Comparison of ENCODE assay signal across 25 mouse cellular contexts in the genomic region with DNA sequence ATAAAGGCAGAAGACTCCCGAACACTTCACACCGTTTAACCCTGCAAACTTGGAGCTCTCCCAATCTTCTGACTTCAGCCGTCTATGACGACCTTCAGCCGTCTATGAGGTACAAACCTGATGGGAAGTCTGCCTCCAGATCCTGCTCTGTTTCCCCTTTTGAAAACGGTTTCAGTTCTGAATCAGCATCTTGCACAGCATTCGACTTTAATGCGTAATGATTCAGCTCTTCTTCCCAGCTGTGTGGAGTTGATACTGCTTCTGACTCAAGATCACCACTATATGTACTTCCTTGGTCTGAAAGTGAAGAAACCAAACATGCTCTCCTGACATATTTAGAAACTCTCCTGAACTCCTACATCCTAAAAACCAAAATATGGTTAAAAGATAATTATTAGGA.
DNase-seq lines count a peak whose midpoint lies in the region; ATAC-seq and TF ChIP-seq lines count a peak whose summit lies in the region.
"Had no signal": no experiment of that assay in that cellular context is flagged by ENCODE, and none has a peak within 500 bp of the region (broad histone marks: within the 10 kb centered on the region; RNA-seq: fewer than 3 reads in every experiment).

No protein-coding gene starts in this region.

- DNase-seq in liver, adult 2 months (ENCODE audit: extremely low read depth, low read depth, low spot score) = peak; percentile 7
- DNase-seq in liver, embryonic 11.5 days (ENCODE audit: low spot score) = no peak
- peak; percentile 92 for DNase-seq in MEL (ENCODE audit: low read depth, low spot score)
- DNase-seq in forebrain, postnatal 0 days = no peak
- DNase-seq in limb, embryonic 10.5 days (ENCODE audit: low spot score) = no peak
- no peak for DNase-seq in retina, postnatal 1 day
- DNase-seq: adrenal gland, postnatal 14 days; cerebellum, adult 2 months; cerebellum, postnatal 10 days; embryo, embryonic 11 days; heart, adult 2 months; heart, postnatal 14 days had no signal

- 79% methylated on average over 8 of the region's 8 CpGs for WGBS in liver, adult 2 months
- WGBS in liver, embryonic 11.5 days = 86% methylated on average over 8 of the region's 8 CpGs
- 90% methylated on average over 8 of the region's 8 CpGs for WGBS in forebrain, postnatal 0 days
- WGBS in limb, embryonic 10.5 days = 97% methylated on average over 8 of the region's 8 CpGs

- ATAC-seq in liver, embryonic 11.5 days (replicated peaks; ENCODE audit: low FRiP score) = no peak
- peak; percentile 56 for ATAC-seq in granulocyte monocyte progenitor cell, adult 5-6 weeks (replicated peaks; ENCODE audit: poor library complexity, severe bottlenecking)
- peak; percentile 57 for ATAC-seq in megakaryocyte progenitor cell, adult 5-6 weeks (replicated peaks; ENCODE audit: poor library complexity)
- no peak for ATAC-seq in forebrain, postnatal 0 days
- ATAC-seq: activated CD4-positive, CD25-positive, alpha-beta regulatory T cell, adult 4 months; forebrain, embryonic 14.5 days; Patski had no signal

- H3K9me3 ChIP-seq in liver, embryonic 11.5 days (ENCODE audit: control insufficient read depth, low read length) = no peaks in the 10 kb centered on the region
- H3K9me3 ChIP-seq in MEL (replicated peaks; ENCODE audit: insufficient read depth, low read length) = no peaks in the 10 kb centered on the region
- no peaks in the 10 kb centered on the region for H3K9me3 ChIP-seq in forebrain, postnatal 0 days (ENCODE audit: low read length)
- H3K9me3 ChIP-seq in limb, embryonic 10.5 days (replicated peaks) = no peaks in the 10 kb centered on the region
- H3K9me3 ChIP-seq: embryonic facial prominence, embryonic 15.5 days; forebrain, embryonic 10.5 days; heart, embryonic 15.5 days; hindbrain, embryonic 10.5 days; hindbrain, embryonic 15.5 days had no signal

- TF ChIP-seq RAD21 in MEL (IDR thresholded peaks at IDR 0.05; ENCODE audit: low read depth, low read length) = no peak

- H3K79me2 ChIP-seq in liver, adult 2 months (ENCODE audit: control insufficient read depth, insufficient read depth, low read length) = no peaks in the 10 kb centered on the region
- no peaks in the 10 kb centered on the region for H3K79me2 ChIP-seq in MEL (ENCODE audit: control insufficient read depth, insufficient read depth, low read length, poor library complexity)

- no peak overlapping the region for H3K27ac ChIP-seq in liver, adult 2 months (replicated peaks; ENCODE audit: insufficient read depth, low read depth, low read length)
- no peak overlapping the region for H3K27ac ChIP-seq in liver, embryonic 11.5 days (ENCODE audit: low read depth, low read length)
- peak overlapping the region; percentile 81 for H3K27ac ChIP-seq in MEL (ENCODE audit: control insufficient read depth, low read depth, low read length)
- H3K27ac ChIP-seq in forebrain, postnatal 0 days (ENCODE audit: low read depth, low read length) = no peak overlapping the region
- H3K27ac ChIP-seq in limb, embryonic 10.5 days = no peak overlapping the region
- H3K27ac ChIP-seq: embryonic facial prominence, embryonic 15.5 days; forebrain, embryonic 10.5 days; heart, adult 2 months; heart, embryonic 15.5 days; hindbrain, embryonic 10.5 days; hindbrain, embryonic 15.5 days had no signal

- H3K4me2 ChIP-seq in liver, embryonic 11.5 days = no peak overlapping the region
- no peak overlapping the region for H3K4me2 ChIP-seq in forebrain, postnatal 0 days (ENCODE audit: low read depth)
- H3K4me2 ChIP-seq: embryonic facial prominence, embryonic 15.5 days; heart, embryonic 11.5 days; heart, embryonic 15.5 days; hindbrain, embryonic 15.5 days had no signal

- no peaks in the 10 kb centered on the region for H3K4me1 ChIP-seq in liver, adult 2 months (ENCODE audit: control insufficient read depth, insufficient read depth, low read length)
- no peaks in the 10 kb centered on the region for H3K4me1 ChIP-seq in liver, embryonic 11.5 days (replicated peaks; ENCODE audit: control insufficient read depth, insufficient read depth, low read length)
- peaks cover 4 to 10% of the 10 kb centered on the region in 2 experiments for H3K4me1 ChIP-seq in MEL (ENCODE audit: control insufficient read depth in 1 of 2, insufficient read depth in 2 of 2, low read length in 2 of 2)
- H3K4me1 ChIP-seq in forebrain, postnatal 0 days (ENCODE audit: insufficient read depth) = no peaks in the 10 kb centered on the region
- no peaks in the 10 kb centered on the region for H3K4me1 ChIP-seq in limb, embryonic 10.5 days
- H3K4me1 ChIP-seq: embryonic facial prominence, embryonic 15.5 days; forebrain, embryonic 10.5 days; heart, embryonic 15.5 days; hindbrain, embryonic 10.5 days; hindbrain, embryonic 15.5 days had no signal

- H3K4me3 ChIP-seq in liver, adult 2 months (ENCODE audit: insufficient read depth, low read depth, low read length) = no peak overlapping the region
- H3K4me3 ChIP-seq in liver, embryonic 11.5 days (ENCODE audit: low read depth, low read length) = no peak overlapping the region
- peak overlapping the region; percentile 1 to 42; a peak in 3 of 4 replicates for H3K4me3 ChIP-seq in MEL (ENCODE audit: control insufficient read depth in 1 of 2, insufficient read depth in 1 of 2, low read depth in 2 of 2, low read length in 2 of 2)
- H3K4me3 ChIP-seq in forebrain, postnatal 0 days (ENCODE audit: low read depth, low read length) = no peak overlapping the region
- no peak overlapping the region for H3K4me3 ChIP-seq in limb, embryonic 10.5 days
- H3K4me3 ChIP-seq: embryonic facial prominence, embryonic 15.5 days; erythroblast, embryonic 14.5 days; forebrain, embryonic 10.5 days; heart, adult 2 months; heart, embryonic 15.5 days; hindbrain, embryonic 10.5 days; hindbrain, embryonic 15.5 days had no signal

- peak; percentile 86 to 90 for TF ChIP-seq EP300 in MEL (IDR thresholded peaks at IDR 0.05; ENCODE audit: low read depth in 1 of 2, low read length in 2 of 2)

- H3K36me3 ChIP-seq in liver, adult 2 months (ENCODE audit: control insufficient read depth, insufficient read depth, low read length) = peaks cover 39% of the 10 kb centered on the region
- peaks cover 16% of the 10 kb centered on the region for H3K36me3 ChIP-seq in liver, embryonic 11.5 days (ENCODE audit: control insufficient read depth, insufficient read depth, low read length)
- H3K36me3 ChIP-seq in MEL (ENCODE audit: control insufficient read depth in 1 of 2, insufficient read depth in 2 of 2, low read length in 2 of 2) = peaks cover 10 to 20% of the 10 kb centered on the region in 2 experiments
- peaks cover 45% of the 10 kb centered on the region for H3K36me3 ChIP-seq in forebrain, postnatal 0 days (ENCODE audit: insufficient read depth)
- peaks cover 95% of the 10 kb centered on the region for H3K36me3 ChIP-seq in limb, embryonic 10.5 days

- H3K27me3 ChIP-seq in liver, adult 2 months (ENCODE audit: control insufficient read depth, insufficient read depth, low read length) = no peaks in the 10 kb centered on the region
- H3K27me3 ChIP-seq in liver, embryonic 11.5 days (replicated peaks; ENCODE audit: control insufficient read depth, insufficient read depth, low read length) = no peaks in the 10 kb centered on the region
- H3K27me3 ChIP-seq in MEL (ENCODE audit: control insufficient read depth in 1 of 2, insufficient read depth in 2 of 2, low read length in 2 of 2) = no peaks in the 10 kb centered on the region
- H3K27me3 ChIP-seq in forebrain, postnatal 0 days (ENCODE audit: insufficient read depth, low read length) = no peaks in the 10 kb centered on the region
- H3K27me3 ChIP-seq in limb, embryonic 10.5 days (ENCODE audit: low read depth, poor library complexity, severe bottlenecking) = no peaks in the 10 kb centered on the region
- H3K27me3 ChIP-seq: CH12.LX; embryonic facial prominence, embryonic 15.5 days; heart, embryonic 15.5 days; hindbrain, embryonic 15.5 days; Patski had no signal

- H3K9ac ChIP-seq in liver, adult 2 months (ENCODE audit: low read depth, low read length) = no peak overlapping the region
- no peak overlapping the region for H3K9ac ChIP-seq in liver, embryonic 11.5 days (ENCODE audit: low read depth, low read length)
- peak overlapping the region; percentile 11 for H3K9ac ChIP-seq in MEL (ENCODE audit: control insufficient read depth, low read depth, low read length, poor library complexity, severe bottlenecking)
- H3K9ac ChIP-seq in forebrain, postnatal 0 days = no peak overlapping the region
- H3K9ac ChIP-seq: embryonic facial prominence, embryonic 15.5 days; heart, embryonic 15.5 days; hindbrain, embryonic 15.5 days had no signal

- TF ChIP-seq CTCF in liver, adult 2 months (IDR thresholded peaks at IDR 0.05; ENCODE audit: low read depth, low read length) = no peak
- no peak for TF ChIP-seq CTCF in MEL (IDR thresholded peaks at IDR 0.05 in 2 of 3, conservative IDR thresholded peaks at IDR 0.05 in 1 of 3; ENCODE audit: control insufficient read depth in 1 of 3, insufficient read depth in 1 of 3, low read depth in 2 of 3, low read length in 3 of 3, poor library complexity in 1 of 3, severe bottlenecking in 1 of 3)
- TF ChIP-seq CTCF in forebrain, postnatal 0 days (IDR thresholded peaks at IDR 0.05; ENCODE audit: low read depth) = no peak

- TF ChIP-seq POLR2A in liver, adult 2 months (IDR thresholded peaks at IDR 0.05; ENCODE audit: extremely low read depth, insufficient read depth, low read length) = no peak
- 0 out of 4 replicates have a peak, but pooled peaks of 1 of the 2 experiments have one; percentile 33 for TF ChIP-seq POLR2A in MEL (IDR thresholded peaks at IDR 0.05; ENCODE audit: control insufficient read depth in 1 of 2, insufficient read depth in 1 of 2, low read depth in 1 of 2, low read length in 2 of 2, poor library complexity in 1 of 2)

TF ChIP-seq in MEL, 35 proteins besides CTCF, POLR2A, EP300 and RAD21 (continues in another document):
- TF ChIP-seq HCFC1 (IDR thresholded peaks at IDR 0.05; ENCODE audit: low read depth, low read length) = no peak
- TF ChIP-seq MXI1 (IDR thresholded peaks at IDR 0.05; ENCODE audit: low read depth, low read length) = peak; percentile 84
- peak; percentile 66 for TF ChIP-seq TAL1 (IDR thresholded peaks at IDR 0.05; ENCODE audit: low read length)
- TF ChIP-seq ETS1 (IDR thresholded peaks at IDR 0.05; ENCODE audit: low read depth, low read length) = peak; percentile 98
- TF ChIP-seq MAZ (IDR thresholded peaks at IDR 0.05; ENCODE audit: low read depth, low read length) = no peak
- TF ChIP-seq RCOR1 (IDR thresholded peaks at IDR 0.05; ENCODE audit: low read depth, low read length) = no peak
- TF ChIP-seq CHD1 (IDR thresholded peaks at IDR 0.05; ENCODE audit: low read depth, low read length) = no peak
- no peak for TF ChIP-seq ZMIZ1 (IDR thresholded peaks at IDR 0.05; ENCODE audit: low read depth, low read length)
- peak; percentile 77 for TF ChIP-seq MYB (IDR thresholded peaks at IDR 0.05; ENCODE audit: low read depth, low read length)
- no peak for TF ChIP-seq UBTF (IDR thresholded peaks at IDR 0.05; ENCODE audit: borderline replicate concordance, insufficient read depth, low read depth, low read length)
- TF ChIP-seq SIN3A (IDR thresholded peaks at IDR 0.05; ENCODE audit: low read length) = peak; percentile 90
- no peak for TF ChIP-seq USF1 (IDR thresholded peaks at IDR 0.05; ENCODE audit: low read depth, low read length)
- no peak; the same call in 1 of the 2 replicates for TF ChIP-seq JUND (IDR thresholded peaks at IDR 0.05; ENCODE audit: low read depth, low read length)

Comparison
In these comparisons a context has a peak if more than half of its experiments do, and no peak if none do; other contexts are left out.
1. DNase-seq: peak in liver, adult 2 months (single experiment) and MEL (single experiment); none in liver, embryonic 11.5 days (single experiment), forebrain, postnatal 0 days (single experiment), limb, embryonic 10.5 days (single experiment) and retina, postnatal 1 day (single experiment).
2. H3K4me3 ChIP-seq: peak in MEL (2 of 2); none in liver, adult 2 months (single experiment), liver, embryonic 11.5 days (single experiment), forebrain, postnatal 0 days (single experiment) and limb, embryonic 10.5 days (single experiment).
3. ATAC-seq: peak in granulocyte monocyte progenitor cell, adult 5-6 weeks (single experiment) and megakaryocyte progenitor cell, adult 5-6 weeks (single experiment); none in liver, embryonic 11.5 days (single experiment) and forebrain, postnatal 0 days (single experiment).